Mouse (Mus musculus) thymus, adult 2 months (tissue): ENCODE data around the gene Cdh16. TPM values are rescaled to one million over a fixed set of nuclear protein-coding genes. Genes with fewer than 3 reads are reported as not detected.
"Not testable (repeated sequence)": the region's sequence is repeated elsewhere in the genome, so short reads cannot be mapped to it uniquely, and the experiment has no call there.

Experiments used
- DNase-seq: peaks from one replicate; pipeline ENCODE4 v3.0.0; 2021
- H3K27ac ChIP-seq: fragments of 200-500 bp; 2 replicates; pipeline ENCODE4 v1.5.1; 2012; ENCODE audit warnings: low read length, control low read depth; ENCODE audit not compliant: control insufficient read depth, insufficient read depth
- H3K27me3 ChIP-seq: fragments of 200-500 bp; 2 replicates; pipeline ENCODE4 v1.6.1; 2012; ENCODE audit warnings: mild to moderate bottlenecking, low read length, moderate library complexity, mixed read lengths; ENCODE audit not compliant: control insufficient read depth, insufficient read depth
- H3K36me3 ChIP-seq: fragments of 200-500 bp; 2 replicates; pipeline ENCODE4 v1.6.1; 2012; ENCODE audit warnings: mild to moderate bottlenecking, low read length, moderate library complexity; ENCODE audit not compliant: control insufficient read depth, insufficient read depth
- H3K4me1 ChIP-seq: fragments of 200-500 bp; replicated peaks from 2 replicates; pipeline ENCODE4 v1.6.1; 2012; ENCODE audit warnings: low read length; ENCODE audit not compliant: control insufficient read depth, insufficient read depth
- H3K4me3 ChIP-seq: fragments of 200-500 bp; 2 replicates; pipeline ENCODE4 v1.5.1; 2012; ENCODE audit warnings: mild to moderate bottlenecking, low read length, control low read depth, moderate library complexity; ENCODE audit not compliant: control insufficient read depth, insufficient read depth
- CTCF ChIP-seq: fragments of 200-500 bp; IDR thresholded peaks from 2 replicates; pipeline ENCODE4 v1.5.1; 2012; ENCODE audit warnings: mild to moderate bottlenecking, control low read depth, low read length, moderate library complexity, borderline replicate concordance; ENCODE audit not compliant: control insufficient read depth, poor library complexity, insufficient read depth; ENCODE audit errors: extremely low read depth
- POLR2A ChIP-seq: fragments of 200-500 bp; IDR thresholded peaks from 2 replicates; pipeline ENCODE4 v1.6.1; 2012; ENCODE audit warnings: mild to moderate bottlenecking, low read length, control low read depth, moderate library complexity; ENCODE audit not compliant: control insufficient read depth, poor library complexity, insufficient read depth; ENCODE audit errors: extremely low read depth
- WGBS: fragments of 180-500 bp; shearing (Covaris S2); methylation state at CpG from one replicate; pipeline ENCODE4 v1.1.7; 2018; 5-methylcytosine and 5-hydroxymethylcytosine counted together
- polyA plus RNA-seq: library from polyadenylated mRNA; depleted of rRNA; stranded (reverse); fragments of >200 nt; gene quantifications from 2 replicates; pipeline ENCODE4 v1.2.3, GENCODE M21; 2012; rRNA removed

The Cdh16 gene
- 0.20 and 1.5 TPM in 2 replicates for polyA plus RNA-seq

- no peak for TF ChIP-seq CTCF
- TF ChIP-seq POLR2A, result no peak
- Histone ChIP-seq H3K4me1 (peaks cover 6% of the 10 kb centered on the region), H3K4me3 (no peak within 1 kb of the TSS), H3K27ac (no peak within 1 kb of the TSS), H3K27me3 (no peaks in the 10 kb centered on the region), H3K36me3 (no peaks in the 10 kb centered on the region)
- DNase-seq, result no peak
- WGBS, result 94% methylated on average over 6 of the region's 6 CpGs
These were observed at the start of gene Cdh16 for GRCm38 (mm10) chr8:104624161-104624560. TSS of gene Cdh16 (minus strand) at chr8:104624396.

GRCm38 (mm10) chr8:104655614-104656013, 31.4 kb upstream of the Cdh16 start:
- DNase-seq, result no peak
- TF ChIP-seq CTCF (no peak), POLR2A (no peak)
- no peaks in the 10 kb centered on the region for H3K4me1 ChIP-seq
- no peaks in the 10 kb centered on the region for H3K27me3 ChIP-seq
- 92% methylated on average over 4 of the region's 4 CpGs for WGBS
- no peak overlapping the region for H3K4me3 ChIP-seq
- H3K27ac ChIP-seq, result no peak overlapping the region
- H3K36me3 ChIP-seq, result no peaks in the 10 kb centered on the region

- H3K4me3 ChIP-seq, result no peak overlapping the region
- H3K27me3 ChIP-seq, result no peaks in the 10 kb centered on the region
- no peaks in the 10 kb centered on the region for H3K36me3 ChIP-seq
- no peak overlapping the region for H3K27ac ChIP-seq
- DNase-seq, result peak; percentile 80
- TF ChIP-seq CTCF (peak; percentile 52; the same call in 1 of the 2 replicates), POLR2A (no peak)
- H3K4me1 ChIP-seq, result no peaks in the 10 kb centered on the region
- under 1% methylated on average over 3 of the region's 3 CpGs for WGBS
These were observed 30.8 kb upstream of the Cdh16 start for GRCm38 (mm10) chr8:104654984-104655383.

- peaks cover 16% of the 10 kb centered on the region for H3K4me1 ChIP-seq
- not testable (repeated sequence) for H3K27me3 ChIP-seq, DNase-seq, H3K4me3 ChIP-seq, H3K36me3 ChIP-seq, H3K27ac ChIP-seq
- WGBS, result 75% methylated on average over 3 of the region's 3 CpGs
These were observed 20.0 kb upstream of the Cdh16 start for GRCm38 (mm10) chr8:104644187-104644586.

- Histone ChIP-seq H3K4me3 (no peak overlapping the region), H3K4me1 (peaks cover 16% of the 10 kb centered on the region), H3K27me3 (no peaks in the 10 kb centered on the region), H3K27ac (no peak overlapping the region), H3K36me3 (peaks cover 6% of the 10 kb centered on the region; the same call in 1 of the 2 replicates)
- TF ChIP-seq POLR2A (no peak), CTCF (no peak)
- WGBS, result 81% methylated on average over 6 of the region's 6 CpGs
- DNase-seq, result no peak
These were observed 18.1 kb upstream of the Cdh16 start for GRCm38 (mm10) chr8:104642324-104642654.

GRCm38 (mm10) chr8:104641426-104642323, 17.5 kb upstream of the Cdh16 start, which contains the start of gene Ciao2b:
TSS of gene Ciao2b (minus strand) at chr8:104641965.
- under 1% methylated on average over 66 of the region's 66 CpGs for WGBS
- Histone ChIP-seq H3K4me1 (peaks cover 16% of the 10 kb centered on the region), H3K36me3 (peaks cover 6% of the 10 kb centered on the region; the same call in 1 of the 2 replicates), H3K27ac (no peak within 1 kb of the TSS), H3K27me3 (no peaks in the 10 kb centered on the region), H3K4me3 (peak within 1 kb of the TSS; percentile 94)
- no peak for TF ChIP-seq CTCF
- TF ChIP-seq POLR2A, result peak; percentile 80
- DNase-seq, result peak; percentile 90

GRCm38 (mm10) chr8:104640831-104641370, 16.7 kb upstream of the Cdh16 start:
- peaks cover 16% of the 10 kb centered on the region for H3K4me1 ChIP-seq
- H3K27me3 ChIP-seq, result no peaks in the 10 kb centered on the region
- TF ChIP-seq CTCF (no peak), POLR2A (no peak)
- peak overlapping the region; percentile 94 for H3K4me3 ChIP-seq
- no peak overlapping the region for H3K27ac ChIP-seq
- 22% methylated on average over 25 of the region's 25 CpGs for WGBS
- no peak for DNase-seq
- peaks cover 6% of the 10 kb centered on the region; the same call in 1 of the 2 replicates for H3K36me3 ChIP-seq
